Mouse (Mus musculus) cortical plate, adult 2 months (tissue): ENCODE data around the gene Appl2.

Source experiments
- CTCF ChIP-seq: fragments of 200-500 bp; IDR thresholded peaks from 2 replicates; pipeline ENCODE4 v1.5.1; 2011; ENCODE audit warnings: mild to moderate bottlenecking, control low read depth, low read length; ENCODE audit not compliant: insufficient read depth; ENCODE audit errors: extremely low read depth
- POLR2A ChIP-seq: fragments of 200-500 bp; IDR thresholded peaks from 2 replicates; pipeline ENCODE4 v1.6.1; 2011; ENCODE audit warnings: mild to moderate bottlenecking, low read length, control low read depth; ENCODE audit not compliant: insufficient read depth; ENCODE audit errors: extremely low read depth

DNA sequence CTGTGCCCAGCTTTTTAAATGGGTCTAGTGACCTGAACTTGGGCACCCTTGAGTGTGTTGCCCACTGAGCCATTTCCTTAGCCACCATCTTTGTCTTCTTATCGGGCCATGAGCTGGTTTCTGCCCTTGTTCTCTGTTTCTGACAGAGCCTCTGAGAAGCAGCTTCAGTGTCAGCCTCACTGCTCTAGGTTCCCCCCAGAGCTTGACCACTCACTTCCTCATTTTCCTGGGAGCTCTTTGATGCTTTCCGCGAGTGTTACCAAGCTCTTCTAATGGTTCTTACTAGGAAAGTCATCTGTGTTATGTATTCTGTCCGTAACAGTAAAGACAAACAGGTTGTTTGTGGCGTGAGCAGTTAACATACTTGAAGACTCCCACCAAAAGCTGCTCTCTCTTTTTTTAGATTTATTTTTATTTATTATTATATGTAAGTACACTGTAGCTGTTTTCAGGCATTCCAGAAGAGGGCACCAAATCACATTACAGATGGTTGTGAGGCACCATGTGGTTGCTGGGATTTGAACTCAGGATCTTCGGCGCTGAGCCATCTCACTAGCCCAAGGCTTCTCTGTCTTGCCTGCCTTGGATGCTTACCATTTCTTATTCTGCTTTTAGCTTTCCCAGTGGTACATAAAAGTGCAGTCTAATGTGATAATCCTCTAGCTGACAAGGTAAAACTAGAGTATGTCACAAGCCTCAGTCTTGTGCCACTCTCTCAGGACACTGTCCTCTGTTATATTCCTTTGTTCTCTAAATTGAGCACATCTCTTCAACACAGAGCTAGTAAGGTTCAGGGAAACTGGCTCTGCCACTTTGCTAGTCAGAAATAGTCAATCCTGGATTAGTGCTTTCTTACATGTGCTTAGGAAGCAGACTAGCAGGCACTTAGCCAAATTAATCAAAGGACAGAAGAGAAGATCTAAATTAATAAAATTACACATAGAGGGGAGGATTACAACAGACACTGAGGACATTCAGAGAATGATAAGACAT is 82.8 kb downstream of the Appl2 start:
- no peak for TF ChIP-seq CTCF
- TF ChIP-seq POLR2A, result no peak
